Mouse (Mus musculus) ES-E14 (cell line): ENCODE measurements around the gene Arhgef28. TPM values are rescaled to one million over a fixed set of nuclear protein-coding genes. Genes with fewer than 3 reads are reported as not detected.

Experiments used
- DNase-seq: peaks from one replicate; pipeline ENCODE4 v3.0.0-alpha.2; 2013; ENCODE audit warnings: low read depth, low spot score
- H3K27ac ChIP-seq: 2 replicates; pipeline ENCODE4 v1.5.1; 2012; ENCODE audit warnings: low read depth, mild to moderate bottlenecking, low read length, moderate library complexity, mixed read lengths; ENCODE audit not compliant: poor library complexity, insufficient read depth, severe bottlenecking
- H3K36me3 ChIP-seq: 2 replicates; pipeline ENCODE4 v1.6.1; 2012; ENCODE audit warnings: mild to moderate bottlenecking, low read length, moderate library complexity, mixed read lengths; ENCODE audit not compliant: control insufficient read depth, poor library complexity, insufficient read depth, severe bottlenecking
- H3K4me1 ChIP-seq, 2 experiments: fragments of 150-350 bp in 1 of 2; sonication (generic) in 1 of 2; 2 replicates each; pipeline ENCODE4 v1.6.1; 2012; ENCODE audit warnings: low read length in 2 of 2, mild to moderate bottlenecking in 1 of 2, mixed read lengths in 1 of 2; ENCODE audit not compliant: control insufficient read depth in 2 of 2, insufficient read depth in 2 of 2, poor library complexity in 1 of 2
- H3K4me3 ChIP-seq, 2 experiments: fragments of 150-350 bp in 1 of 2; sonication (generic) in 1 of 2; 2 replicates each; pipeline ENCODE4 v1.5.1; 2012; ENCODE audit warnings: low read length in 2 of 2, low read depth in 1 of 2, mild to moderate bottlenecking in 1 of 2, mixed read lengths in 1 of 2; ENCODE audit not compliant: insufficient read depth in 1 of 2, poor library complexity in 1 of 2, severe bottlenecking in 1 of 2
- H3K9ac ChIP-seq: 2 replicates; pipeline ENCODE4 v1.6.1; 2012; ENCODE audit warnings: low read depth, mild to moderate bottlenecking, low read length, mixed read lengths; ENCODE audit not compliant: poor library complexity, insufficient read depth, severe bottlenecking
- H3K9me3 ChIP-seq: fragments of 150-350 bp; sonication (generic); 2 replicates; pipeline ENCODE4 v1.6.1; 2012; ENCODE audit warnings: low read depth, mild to moderate bottlenecking, low read length; ENCODE audit not compliant: control insufficient read depth, insufficient read depth
- CHD2 ChIP-seq: IDR thresholded peaks from 2 replicates; pipeline ENCODE4 v1.6.1; 2014; ENCODE audit warnings: mild to moderate bottlenecking, low read depth, low read length, inconsistent platforms
- HCFC1 ChIP-seq: IDR thresholded peaks from 2 replicates; pipeline ENCODE4 v1.6.1; 2012; ENCODE audit warnings: low read length, inconsistent platforms, borderline replicate concordance; ENCODE audit not compliant: insufficient read depth
- MAFK ChIP-seq: IDR thresholded peaks from 2 replicates; pipeline ENCODE4 v1.6.1; 2014; ENCODE audit warnings: mild to moderate bottlenecking, low read depth, low read length, inconsistent platforms; ENCODE audit not compliant: insufficient read depth
- ZC3H11A ChIP-seq: IDR thresholded peaks from 2 replicates; pipeline ENCODE4 v1.6.1; 2012; ENCODE audit warnings: low read depth, mild to moderate bottlenecking, inconsistent platforms, low read length, borderline replicate concordance
- ZNF384 ChIP-seq: IDR thresholded peaks from 2 replicates; pipeline ENCODE4 v1.6.1; 2012; ENCODE audit warnings: low read depth, low read length, inconsistent platforms
- in situ Hi-C, 2 experiments: fragments of 600-800 bp; cut with MboI; formaldehyde crosslinking; loops; one replicate each; pipeline ENCODE4 v1.15.1; 2025; ENCODE audit warnings: low sequenced_read_pairs in 2 of 2, inconsistent platforms in 1 of 2; ENCODE audit not compliant: unreplicated experiment in 2 of 2
- total RNA-seq: library from RNA; depleted of rRNA; stranded (reverse); fragments of 300-350 nt; gene quantifications from 2 replicates; pipeline ENCODE4 v1.2.3, GENCODE M21; 2012

Arhgef28 gene
- total RNA-seq, 1 experiment, result 19.0 TPM

GRCm38 (mm10) chr13:97899604-97900379 lies 306.4 kb downstream of the Arhgef28 start:
- H3K27ac ChIP-seq, result no peak overlapping the region
- no peaks in the 10 kb centered on the region for H3K9me3 ChIP-seq
- H3K4me3 ChIP-seq, result no peak overlapping the region

GRCm38 (mm10) chr13:97898590-97898989 lies 307.6 kb downstream of the Arhgef28 start:
- Histone ChIP-seq H3K9me3 (no peaks in the 10 kb centered on the region), H3K36me3 (no peaks in the 10 kb centered on the region), H3K9ac (no peak overlapping the region), H3K4me1 (no peaks in the 10 kb centered on the region), H3K27ac (no peak overlapping the region), H3K4me3 (no peak overlapping the region)
- DNase-seq, result no peak
- in situ Hi-C loops, result no loop called here
- TF ChIP-seq ZC3H11A (no peak), CHD2 (no peak), ZNF384 (no peak), MAFK (no peak), HCFC1 (no peak)

More at GRCm38 (mm10) chr13:97899604-97900379, 306.4 kb downstream of the Arhgef28 start:
- TF ChIP-seq CHD2 (no peak), MAFK (no peak), ZC3H11A (no peak), HCFC1 (no peak), ZNF384 (no peak)
- no peak for DNase-seq
- in situ Hi-C loops, result no loop called here
- Histone ChIP-seq H3K36me3 (no peaks in the 10 kb centered on the region), H3K4me1 (no peaks in the 10 kb centered on the region), H3K9ac (no peak overlapping the region)

- no peak overlapping the region for H3K4me3 ChIP-seq
These were observed 313.0 kb downstream of the Arhgef28 start for GRCm38 (mm10) chr13:97893031-97893825.

GRCm38 (mm10) chr13:97892089-97892884 lies 314.0 kb downstream of the Arhgef28 start:
- Histone ChIP-seq H3K4me3 (no peak overlapping the region), H3K36me3 (no peaks in the 10 kb centered on the region), H3K4me1 (no peaks in the 10 kb centered on the region), H3K9ac (no peak overlapping the region), H3K27ac (no peak overlapping the region), H3K9me3 (no peaks in the 10 kb centered on the region)
- TF ChIP-seq CHD2, result no peak
- no peak for TF ChIP-seq HCFC1
- DNase-seq, result no peak
- in situ Hi-C loops, result no loop called here

More at GRCm38 (mm10) chr13:97893031-97893825, 313.0 kb downstream of the Arhgef28 start:
- no peaks in the 10 kb centered on the region for H3K9me3 ChIP-seq
- H3K9ac ChIP-seq, result no peak overlapping the region
- H3K36me3 ChIP-seq, result no peaks in the 10 kb centered on the region
- H3K27ac ChIP-seq, result no peak overlapping the region
- no peaks in the 10 kb centered on the region for H3K4me1 ChIP-seq
- TF ChIP-seq MAFK (no peak), CHD2 (no peak), ZC3H11A (no peak), ZNF384 (no peak), HCFC1 (no peak)
- DNase-seq, result no peak
- in situ Hi-C loops, result no loop called here
